Mouse (Mus musculus) hindbrain, embryonic 16.5 days (tissue): ENCODE measurements at regions not wholly inside any gene's neighbourhood (a gene's known extent, or its start where the extent isn't known, plus 50 kb on each side); places are given as distances from the start of the nearest gene placed in this dataset.

ENCODE experiments used
- ATAC-seq: fragments of 200-750 bp; cut with Nextera tagmentation; 2 replicates; pipeline ENCODE4 v1.8.0; 2017; ENCODE audit warnings: moderate TSS enrichment, moderate library complexity
- H3K27ac ChIP-seq: fragments of 300-500 bp; sonication (generic); 2 replicates; pipeline ENCODE4 v1.5.1; 2014; ENCODE audit warnings: low read depth, mild to moderate bottlenecking, control low read depth, low read length, moderate library complexity
- H3K27me3 ChIP-seq: fragments of 300-500 bp; sonication (generic); replicated peaks from 2 replicates; pipeline ENCODE4 v1.6.1; 2014; ENCODE audit warnings: low read length; ENCODE audit not compliant: control insufficient read depth, insufficient read depth
- H3K36me3 ChIP-seq: fragments of 300-500 bp; sonication (generic); 2 replicates; pipeline ENCODE4 v1.6.1; 2014; ENCODE audit warnings: mild to moderate bottlenecking, low read length, moderate library complexity, mixed read lengths; ENCODE audit not compliant: control insufficient read depth, insufficient read depth
- H3K4me1 ChIP-seq: fragments of 300-500 bp; sonication (generic); 2 replicates; pipeline ENCODE4 v1.6.1; 2014; ENCODE audit warnings: low read depth, low read length; ENCODE audit not compliant: control insufficient read depth, insufficient read depth
- H3K4me2 ChIP-seq: fragments of 300-500 bp; sonication (generic); 2 replicates; pipeline ENCODE4 v1.6.1; 2014; ENCODE audit warnings: mild to moderate bottlenecking, low read length, control low read depth, moderate library complexity
- H3K4me3 ChIP-seq: fragments of 300-500 bp; sonication (generic); 2 replicates; pipeline ENCODE4 v1.5.1; 2014; ENCODE audit warnings: mild to moderate bottlenecking, low read length, control low read depth, moderate library complexity
- H3K9ac ChIP-seq: fragments of 300-500 bp; sonication (generic); 2 replicates; pipeline ENCODE4 v1.6.1; 2014; ENCODE audit warnings: low read depth, mild to moderate bottlenecking, control low read depth, low read length, moderate library complexity
- H3K9me3 ChIP-seq: fragments of 300-500 bp; sonication (generic); 2 replicates; pipeline ENCODE4 v1.6.1; 2014; ENCODE audit warnings: mild to moderate bottlenecking, low read length, moderate library complexity; ENCODE audit not compliant: control insufficient read depth
- WGBS: fragments of 180-500 bp; shearing (Covaris S2); extraction: QIAGEN DNeasy Blood & Tissue Kit; methylation state at CpG from one replicate; pipeline ENCODE4 v1.1.7; 2014; 5-methylcytosine and 5-hydroxymethylcytosine counted together

GRCm38 (mm10) chr16:79142813-79143212, 51.9 kb upstream of the Tmprss15 start:
- Histone ChIP-seq H3K4me2 (no peak overlapping the region), H3K36me3 (no peaks in the 10 kb centered on the region), H3K4me1 (no peaks in the 10 kb centered on the region), H3K9me3 (no peaks in the 10 kb centered on the region), H3K27ac (no peak overlapping the region), H3K9ac (no peak overlapping the region), H3K27me3 (no peaks in the 10 kb centered on the region), H3K4me3 (no peak overlapping the region)
- ATAC-seq, result no peak
- WGBS, result 76% methylated on average over 1 of the region's 1 CpGs
